Mouse (Mus musculus) small intestine, adult 2 months (tissue): ENCODE measurements around the gene Hoxa13.

Experiments used
- CTCF ChIP-seq: fragments of 200-500 bp; IDR thresholded peaks from 2 replicates; pipeline ENCODE4 v1.5.1; 2012; ENCODE audit warnings: low read depth, mild to moderate bottlenecking, control low read depth, inconsistent platforms, low read length, moderate library complexity, mixed read lengths; ENCODE audit not compliant: insufficient replicate concordance, insufficient read length; ENCODE audit errors: extremely low read depth
- POLR2A ChIP-seq: fragments of 200-500 bp; IDR thresholded peaks from 2 replicates; pipeline ENCODE4 v1.6.1; 2012; ENCODE audit warnings: low read depth, mild to moderate bottlenecking, control low read depth, inconsistent platforms, low read length, moderate library complexity

DNA sequence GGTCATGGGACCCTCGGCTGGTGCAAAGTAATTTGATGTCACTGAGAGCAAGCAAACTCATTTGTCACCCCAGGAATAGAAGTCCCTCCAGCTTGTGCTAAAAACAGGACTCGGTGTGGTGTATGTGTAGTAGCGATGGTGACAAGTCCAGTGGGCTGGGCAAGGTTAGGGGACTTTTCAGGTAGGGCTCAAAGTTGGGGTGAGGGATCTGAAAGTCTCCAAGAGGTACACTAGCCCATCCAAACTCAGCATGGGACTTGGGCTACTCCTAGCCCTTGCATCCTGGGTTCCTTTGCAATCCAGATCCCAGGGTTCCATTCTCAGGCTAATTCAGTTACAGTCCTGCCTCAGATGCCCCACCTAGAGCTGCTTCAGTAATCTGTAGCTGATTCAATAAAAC lies 8.1 kb upstream of the Hoxa13 start:
- TF ChIP-seq CTCF (no peak), POLR2A (no peak)
